Mouse (Mus musculus) adrenal gland (tissue): ENCODE data around the gene Sh3bp2.

Experiments
- intact Hi-C: fragments of 180-260 bp; cut with DNase I; formaldehyde crosslinking; loops from one replicate; pipeline ENCODE4 v1.15.1; 2025
- long read RNA-seq, 2 experiments: library from polyadenylated mRNA; unstranded; transcript quantifications; one replicate each; pipeline ENCODE4 v2.0.0; 2020; ENCODE audit warnings: borderline replicate concordance in 1 of 2; ENCODE audit not compliant: insufficient replicate concordance in 1 of 2

Gene Sh3bp2
- long read RNA-seq, experiment 1, partial matches to known transcripts = 0 of 1 reads
- long read RNA-seq, experiment 1, other reads (novel, unspliced or antisense) = 1 of 1 reads
- long read RNA-seq, experiment 2, partial matches to known transcripts = 0 of 1 reads
- long read RNA-seq, experiment 2, other reads (novel, unspliced or antisense) = 1 of 1 reads

DNA sequence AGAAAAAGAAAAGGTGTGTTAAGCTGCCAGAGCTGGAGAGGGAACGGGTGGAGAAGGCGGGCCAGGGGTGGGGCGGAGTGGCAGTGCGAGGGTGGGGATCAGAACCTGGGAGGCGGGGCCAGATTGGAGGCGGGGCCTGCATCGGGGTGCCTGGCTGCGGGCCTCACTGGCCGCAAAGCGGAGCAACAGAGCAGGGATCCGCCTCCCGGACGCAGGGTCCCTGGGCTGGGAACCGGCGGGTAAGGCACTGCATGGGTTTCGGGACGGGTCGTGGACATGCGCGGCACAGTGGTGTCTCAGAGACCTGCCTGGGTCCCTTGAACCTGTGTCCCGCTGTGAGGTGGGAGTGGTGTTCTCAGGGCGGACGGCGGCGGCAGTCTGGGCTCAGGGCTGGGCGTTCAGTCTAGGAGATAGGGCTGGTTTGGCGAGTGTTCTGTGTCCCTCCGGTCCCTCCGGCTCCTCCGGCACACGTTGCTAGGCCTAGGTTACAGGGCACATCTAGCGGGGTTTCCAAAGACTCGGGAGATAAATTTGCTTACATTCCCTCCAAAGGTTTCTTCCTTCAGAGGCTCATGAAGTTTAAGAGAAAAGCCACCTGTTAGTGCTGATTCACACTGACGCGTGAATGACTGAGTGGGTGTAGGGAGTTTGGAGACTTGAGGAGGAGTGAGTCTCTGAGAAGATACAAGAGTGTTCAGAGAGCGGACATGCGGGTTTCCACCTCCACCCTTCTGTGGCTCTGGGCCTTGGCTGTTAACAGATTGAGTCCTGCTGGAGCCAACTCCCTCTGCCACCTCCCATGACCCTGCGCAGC is at the start of gene Sh3bp2:
Gene Sh3bp2, plus strand, starts transcription at position 176 of the 814 bp plus-strand sequence.
- intact Hi-C loops = no loop called here

DNA sequence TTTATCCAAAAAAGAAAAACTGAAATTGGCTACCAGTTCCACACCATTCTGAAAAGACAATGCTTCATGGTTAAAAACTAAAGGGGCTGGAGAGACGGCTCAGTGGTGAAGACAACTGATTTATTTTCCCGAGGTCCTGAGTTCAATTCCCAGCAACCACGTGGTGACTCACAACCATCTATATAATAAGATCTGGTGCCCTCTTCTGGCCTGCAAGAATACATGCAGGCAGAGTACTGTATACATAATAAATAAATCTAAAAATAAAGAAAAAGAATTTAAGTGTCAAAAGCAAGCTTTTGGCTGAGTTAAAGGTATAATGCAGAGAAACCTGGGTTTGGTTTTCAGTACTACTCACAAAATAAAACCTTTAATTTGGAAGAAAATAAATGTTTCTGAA is 44.7 kb upstream of the Sh3bp2 start:
- intact Hi-C loops = no loop called here

DNA sequence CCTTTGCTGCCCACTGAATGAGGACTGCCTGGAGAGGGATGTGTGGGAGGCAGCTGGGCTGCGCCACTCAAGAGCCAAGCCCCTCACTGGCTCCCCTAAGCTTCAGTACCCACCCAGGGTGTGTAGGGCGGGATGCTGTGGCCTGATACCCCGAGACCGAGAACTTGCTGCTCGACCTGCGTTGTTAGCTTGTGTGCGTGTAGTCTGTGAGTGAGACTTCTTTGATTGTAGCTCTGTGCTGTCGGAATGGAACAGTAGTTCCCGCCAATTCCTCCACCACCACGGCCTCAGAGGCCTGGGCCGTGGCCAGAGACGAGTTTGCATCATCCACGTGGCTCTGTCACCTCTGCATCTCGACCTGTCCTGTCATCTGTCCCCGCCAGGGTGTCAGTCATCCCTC is 39.9 kb upstream of the Sh3bp2 start:
- intact Hi-C loops = no loop called here

DNA sequence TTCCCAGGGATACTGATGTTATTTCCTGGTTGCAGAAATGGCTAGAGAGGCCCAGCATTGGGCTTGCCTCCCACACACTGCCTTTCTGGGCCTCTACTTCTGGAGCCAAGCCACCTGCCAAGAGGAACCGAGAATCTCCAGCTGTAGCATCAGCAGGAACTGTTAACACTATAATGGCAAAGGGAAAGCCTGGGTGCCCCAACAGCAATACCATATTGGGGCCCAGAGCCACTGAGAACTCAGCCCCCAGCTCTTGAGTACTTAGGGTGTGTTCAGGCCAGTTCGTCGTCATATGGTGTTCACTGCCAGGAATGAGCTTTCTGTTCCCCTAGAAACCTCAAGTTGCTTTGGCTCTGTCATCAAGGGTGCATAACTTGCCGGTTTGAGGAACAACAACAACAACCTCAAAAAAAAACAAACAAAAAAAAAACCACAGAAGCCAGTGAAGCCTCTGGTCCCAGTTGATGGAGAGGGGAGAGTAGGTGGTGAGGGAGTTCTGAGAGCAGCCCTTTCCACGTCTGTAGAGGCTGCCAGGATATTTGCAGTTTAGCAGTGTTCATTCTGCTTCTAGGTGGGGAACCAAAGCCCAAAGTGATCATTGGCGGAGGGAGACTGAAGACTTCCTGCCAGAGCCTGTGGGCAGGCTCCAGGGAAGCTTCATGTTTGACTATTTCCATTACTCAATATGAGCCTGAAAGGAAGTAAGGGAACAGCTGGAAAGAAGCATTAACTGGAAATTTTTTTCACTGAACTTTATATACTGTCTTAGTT is 38.1 kb upstream of the Sh3bp2 start:
- intact Hi-C loops = no loop called here

DNA sequence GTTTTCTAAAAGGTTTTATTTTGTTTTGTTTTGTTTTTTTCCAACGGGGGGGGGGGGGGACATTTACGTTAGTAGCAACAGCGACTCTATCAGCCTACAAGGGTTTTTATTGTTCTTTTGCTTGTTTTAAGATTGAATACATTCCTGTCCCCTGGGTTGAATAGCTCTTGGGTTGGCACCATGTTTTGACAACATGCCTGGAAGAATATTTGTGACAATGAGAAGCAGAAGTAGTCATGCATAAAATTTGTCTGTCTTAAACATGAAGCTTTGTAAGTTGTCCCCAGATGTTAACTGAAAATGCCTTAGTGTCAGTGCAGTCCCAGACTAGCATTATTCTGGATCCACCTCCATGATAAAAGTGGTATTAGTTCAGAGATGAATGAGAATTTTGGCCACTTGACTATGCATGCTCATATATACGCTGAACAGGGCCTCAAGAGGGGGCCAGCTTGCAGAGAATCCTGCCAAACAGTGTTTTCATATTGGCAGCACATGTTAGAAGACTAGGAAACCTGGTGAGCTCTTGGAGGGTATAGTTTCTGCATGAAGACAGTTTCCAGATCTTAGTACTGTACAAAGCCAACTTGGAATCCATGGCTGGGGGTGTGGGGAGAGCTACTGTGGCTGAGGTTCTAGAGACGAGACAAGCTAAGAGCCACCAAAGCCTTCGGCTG is 36.8 kb upstream of the Sh3bp2 start:
- intact Hi-C loops = no loop called here

DNA sequence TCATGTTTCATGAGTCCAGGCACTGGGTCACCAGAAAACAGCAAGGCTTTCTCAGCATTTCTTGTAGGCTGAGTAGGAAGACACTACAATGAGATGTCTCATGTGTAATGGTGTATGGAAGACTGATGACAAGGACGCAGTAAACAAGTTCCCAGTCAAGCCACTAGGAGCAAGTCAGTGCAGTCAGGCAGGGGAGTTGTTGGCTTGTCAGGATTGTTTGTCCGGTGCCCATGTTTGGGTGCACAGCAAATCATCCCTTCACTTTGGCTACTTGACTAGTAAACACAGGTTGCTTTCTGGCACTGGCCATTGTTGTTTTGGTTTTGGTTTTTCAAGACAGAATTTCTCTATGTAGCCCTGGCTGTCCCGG is 36.2 kb upstream of the Sh3bp2 start:
- intact Hi-C loops = no loop called here

DNA sequence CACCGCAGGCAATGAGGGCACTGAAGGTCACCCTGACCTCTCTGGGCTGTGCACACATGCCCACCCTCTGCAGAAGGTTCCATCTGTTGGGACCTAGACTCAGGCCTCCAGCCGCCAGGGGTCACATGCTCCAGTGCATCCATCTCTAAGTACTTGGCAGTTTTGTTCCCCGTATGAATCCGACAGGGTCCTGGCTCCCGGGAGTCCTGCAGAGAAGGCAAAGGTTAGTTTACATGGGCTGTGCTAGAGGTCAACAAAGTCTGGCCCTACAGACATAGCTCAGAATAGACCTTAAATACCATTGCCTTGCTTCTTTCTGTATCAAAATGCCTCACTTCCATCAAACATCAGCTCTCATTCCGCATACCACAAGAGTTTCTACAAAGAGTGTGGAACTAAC is 28.9 kb upstream of the Sh3bp2 start:
- intact Hi-C loops = no loop called here

DNA sequence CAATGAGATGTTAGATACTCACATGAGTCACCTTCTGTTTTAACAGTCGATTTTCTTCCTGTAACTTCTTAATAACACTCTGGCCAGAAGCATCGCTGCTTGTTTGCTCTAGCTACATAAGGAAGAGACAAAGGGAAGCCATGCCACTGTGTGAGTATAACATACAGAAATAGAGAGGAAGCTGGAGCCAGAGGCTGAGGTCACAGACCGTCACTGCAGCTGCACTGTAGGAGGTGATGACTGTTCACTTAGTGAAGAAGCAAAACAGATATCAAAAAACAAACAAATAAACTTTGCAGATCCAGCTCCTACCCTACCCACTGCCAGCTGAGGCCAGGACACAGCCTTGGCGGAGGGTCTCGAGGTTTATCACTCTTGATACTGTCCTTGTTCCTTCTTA is 24.8 kb upstream of the Sh3bp2 start:
- intact Hi-C loops = no loop called here

DNA sequence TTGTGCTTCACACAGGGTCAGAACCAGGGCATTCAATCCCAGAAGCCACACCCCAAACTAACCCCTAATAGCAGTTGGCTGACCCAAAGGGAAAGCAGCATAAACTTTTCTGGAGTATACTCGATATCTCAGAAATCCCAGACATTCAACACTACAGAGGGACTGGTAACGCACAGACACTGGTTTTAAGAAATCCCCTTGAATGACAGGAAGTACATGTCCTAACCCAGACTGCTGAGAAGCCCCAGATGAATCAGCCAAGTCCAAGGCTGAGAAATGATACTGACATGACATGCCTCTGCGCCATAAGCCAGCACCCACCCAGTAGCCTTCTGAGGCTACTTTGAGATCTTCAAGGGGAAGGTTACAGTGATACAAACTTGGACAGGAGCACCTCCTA is 24.1 kb upstream of the Sh3bp2 start:
- intact Hi-C loops = no loop called here

DNA sequence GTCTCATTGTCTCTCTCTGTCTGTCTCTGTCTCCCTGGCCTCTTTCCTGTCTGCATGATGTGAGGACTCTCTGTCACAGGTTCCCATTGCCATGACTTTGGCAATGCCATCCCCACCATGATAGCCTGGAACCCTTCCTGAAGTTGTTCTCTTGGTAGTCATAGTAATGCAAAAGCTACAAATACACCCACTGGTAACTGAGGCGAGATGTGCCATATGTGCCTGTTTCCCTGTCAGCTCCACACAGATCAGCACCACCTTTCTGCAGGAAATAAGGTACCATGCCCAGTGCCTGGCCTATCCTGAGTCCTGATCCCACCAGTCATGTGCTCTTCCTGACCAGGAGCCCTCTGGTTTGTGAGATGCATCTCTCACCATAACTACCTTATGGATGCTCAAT is 23.2 kb upstream of the Sh3bp2 start:
- intact Hi-C loops = no loop called here

DNA sequence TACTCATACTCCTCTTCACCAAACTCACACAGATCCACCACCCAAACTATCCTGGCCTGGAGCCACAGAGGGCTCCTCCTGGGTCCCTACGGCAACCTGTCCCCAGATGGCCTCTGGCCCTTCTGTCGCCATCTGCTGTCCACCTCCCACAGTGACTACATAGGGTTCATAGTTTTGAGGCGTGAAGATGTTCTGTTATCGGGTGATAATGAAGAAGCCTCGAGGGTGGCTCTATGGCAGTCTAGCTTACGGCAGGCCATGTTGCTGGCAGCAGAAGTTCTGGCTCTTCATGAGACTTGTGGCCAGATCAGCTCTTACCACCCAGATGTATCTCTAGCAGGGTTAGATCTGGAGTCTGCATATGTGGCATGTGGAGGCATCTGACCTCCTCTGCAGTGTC is 22.8 kb upstream of the Sh3bp2 start:
- intact Hi-C loops = no loop called here

DNA sequence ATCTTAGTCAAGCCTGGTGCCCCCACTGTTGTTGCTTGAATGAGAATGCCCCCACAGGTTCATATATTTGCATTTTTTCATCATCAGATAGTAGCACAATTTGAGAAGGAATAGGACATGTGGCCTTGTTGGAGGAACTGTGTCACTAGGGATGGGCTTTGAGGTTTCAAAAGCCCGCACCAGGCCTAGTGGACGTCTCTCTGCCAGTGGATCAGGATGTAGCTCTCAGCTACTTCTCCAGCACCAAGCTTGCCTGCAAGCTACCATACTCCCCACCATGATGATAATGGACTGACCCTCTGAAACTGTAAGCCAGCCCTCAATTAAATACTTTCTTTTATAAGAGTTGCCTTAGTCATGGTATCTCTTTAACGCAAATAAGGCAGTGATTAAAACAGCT is 13.2 kb upstream of the Sh3bp2 start:
- intact Hi-C loops = no loop called here

DNA sequence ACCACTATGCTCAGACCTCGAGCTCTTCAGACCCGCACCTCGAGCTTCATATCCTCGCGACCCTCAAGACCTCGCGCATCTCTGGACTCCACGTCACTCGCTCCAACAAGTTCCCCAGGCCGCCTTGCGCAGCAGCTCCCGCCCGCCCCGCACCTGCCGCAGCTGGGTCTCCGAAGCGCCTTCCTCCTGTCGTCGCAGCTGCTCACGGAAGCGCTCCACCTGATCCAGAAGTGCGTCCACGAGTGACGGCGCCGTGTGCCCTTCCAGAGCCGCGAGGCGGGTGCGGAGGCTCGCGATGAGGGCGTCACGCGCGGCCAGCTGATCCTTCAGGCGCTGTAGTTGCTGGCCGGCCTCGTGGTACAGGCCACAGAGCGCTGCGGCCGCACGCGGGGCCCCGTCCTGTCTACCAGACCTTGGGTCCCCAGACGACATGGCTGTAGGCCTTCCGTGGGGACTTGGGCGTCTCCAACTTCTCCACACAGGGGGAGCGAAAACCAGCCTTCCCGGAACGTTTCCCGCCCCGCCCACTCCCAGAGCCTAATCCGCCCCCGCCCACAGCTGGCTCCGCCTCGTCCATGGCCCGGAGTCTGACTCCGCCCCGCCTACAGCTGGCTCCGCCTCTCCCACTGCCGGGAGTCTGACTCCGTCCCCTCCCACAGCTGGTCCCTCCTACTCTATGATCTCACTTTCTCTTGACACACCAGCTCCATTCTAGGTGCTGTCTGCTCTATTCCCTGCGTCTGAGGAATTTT is 12.0 kb upstream of the Sh3bp2 start, which contains the start of gene Tnip2:
Gene Tnip2, minus strand, starts transcription at position 526 of the 752 bp plus-strand sequence.
- intact Hi-C loops = no loop called here

DNA sequence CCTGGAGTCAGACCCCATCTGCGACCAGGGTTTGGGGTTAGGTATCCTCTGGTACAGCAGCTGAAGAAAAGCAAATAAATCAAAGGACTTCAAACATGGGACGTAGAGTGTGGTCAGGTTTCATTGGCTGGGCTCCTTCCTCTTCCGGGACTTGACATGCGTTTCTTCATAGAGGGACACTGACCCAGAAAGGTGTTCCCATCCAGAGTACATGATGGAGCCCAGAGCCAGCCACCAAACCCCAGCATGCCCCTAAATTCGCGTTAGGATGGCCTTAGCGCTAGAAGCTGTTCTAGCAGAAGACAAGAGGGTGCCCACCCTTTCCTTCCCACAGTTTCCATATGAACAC is 11.4 kb upstream of the Sh3bp2 start:
- intact Hi-C loops = no loop called here

DNA sequence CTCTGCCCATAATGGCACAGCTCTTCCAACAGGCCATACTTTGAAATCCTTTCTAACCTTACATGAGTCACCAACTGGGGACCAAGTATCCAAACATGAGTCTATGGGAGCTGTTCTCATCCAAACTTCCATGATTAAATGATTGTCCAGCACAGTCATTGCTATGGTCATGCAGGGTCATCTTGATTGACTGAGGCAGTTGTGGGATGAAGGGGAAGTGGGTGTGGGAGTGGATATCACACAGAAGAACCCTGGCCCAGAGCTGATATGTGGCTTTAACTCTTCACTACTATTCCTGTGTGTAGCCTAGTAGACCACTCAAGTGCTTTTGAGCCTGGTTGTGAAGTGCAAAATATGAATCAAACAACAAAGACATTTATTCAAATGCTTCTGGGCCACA is 10.5 kb upstream of the Sh3bp2 start:
- intact Hi-C loops = loop anchor here (5.0 kb wide), 2 partner anchors 67 to 122 kb away; partner anchors contain the start of gene Mfsd10

DNA sequence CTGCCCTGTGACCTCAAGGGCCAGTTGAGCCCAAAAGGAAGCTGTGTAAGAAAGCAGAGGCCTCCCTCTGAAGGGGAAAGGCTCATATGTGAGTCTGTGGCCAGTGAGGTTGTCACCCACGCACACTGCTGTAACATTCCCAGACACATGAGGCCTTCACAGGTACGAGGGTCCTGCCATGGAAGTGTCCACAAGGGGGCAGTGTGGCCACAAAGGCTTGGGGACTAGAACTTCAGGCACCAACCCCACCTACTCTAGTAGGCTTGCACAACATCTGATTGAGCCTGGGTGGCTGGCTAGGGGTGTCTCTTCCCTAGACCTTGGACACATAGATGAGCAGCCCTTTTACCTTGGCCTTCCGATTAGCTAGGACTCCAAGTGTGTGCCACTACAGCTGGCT is 7.7 kb upstream of the Sh3bp2 start:
- intact Hi-C loops = loop anchor here (5.0 kb wide), 2 partner anchors 64 to 119 kb away; partner anchors contain the start of gene Mfsd10

DNA sequence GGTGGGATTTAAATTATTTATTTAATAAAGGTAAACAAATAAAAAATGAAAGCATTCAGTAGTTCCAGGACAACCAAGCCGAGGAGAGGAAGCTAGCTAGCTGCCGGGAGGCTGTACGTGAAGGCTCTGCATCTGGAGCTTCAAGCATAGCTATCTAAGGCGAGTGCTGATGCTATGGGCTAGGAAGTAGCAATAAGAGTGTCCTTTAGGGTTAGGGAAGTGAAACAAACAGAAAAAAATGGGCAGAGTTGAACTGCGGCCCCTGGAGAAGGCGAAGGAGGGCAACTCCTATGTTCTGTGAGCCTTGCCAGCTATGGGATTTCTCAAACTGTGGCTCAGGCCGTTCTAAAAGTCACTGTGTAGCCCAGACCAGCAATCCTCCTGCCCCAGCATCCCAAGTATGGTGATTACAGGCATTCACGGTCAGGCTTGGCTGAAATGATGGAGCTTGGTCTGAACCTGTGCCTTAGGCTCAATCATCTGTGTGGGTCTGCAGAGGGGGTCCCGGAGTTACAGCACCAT is 6.2 kb upstream of the Sh3bp2 start:
- intact Hi-C loops = loop anchor here (5.0 kb wide), 2 partner anchors 63 to 118 kb away; partner anchors contain the start of gene Mfsd10

DNA sequence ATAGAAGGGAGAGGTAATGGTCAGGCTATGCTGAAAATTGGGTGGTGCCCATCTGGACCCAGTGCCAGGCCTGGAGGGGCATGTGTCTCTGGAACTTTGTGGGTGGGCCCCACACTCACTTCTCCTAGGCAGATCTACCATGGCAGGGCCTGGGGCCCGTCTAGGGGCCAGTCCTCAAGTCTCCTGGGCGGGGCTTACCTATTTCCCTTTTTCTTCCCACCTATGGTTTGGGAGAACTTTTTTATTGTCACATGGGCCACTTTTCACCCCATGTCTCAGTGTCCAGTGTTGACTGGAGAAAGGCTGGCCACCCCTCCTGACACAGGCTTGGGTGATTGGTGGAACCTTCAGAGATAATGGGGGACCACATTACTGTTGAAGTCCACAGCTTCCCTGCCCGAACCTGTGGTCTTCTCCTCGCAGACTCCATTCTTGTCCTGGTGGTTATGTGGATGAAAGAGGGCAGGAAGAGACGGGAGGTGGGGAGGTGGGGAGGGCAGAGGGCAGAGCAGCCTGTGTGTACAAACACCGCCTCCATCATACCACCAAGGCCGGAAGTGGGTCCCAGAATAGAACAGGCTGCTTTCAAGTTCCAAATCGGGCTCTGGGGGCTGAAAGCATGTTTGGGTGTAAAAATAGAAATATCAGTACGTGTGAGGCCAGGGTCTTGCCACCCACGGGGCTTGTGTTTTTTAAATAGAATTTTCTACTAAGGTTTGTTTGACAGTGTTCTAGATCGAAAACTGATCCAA is 5.0 kb upstream of the Sh3bp2 start:
- intact Hi-C loops = no loop called here

DNA sequence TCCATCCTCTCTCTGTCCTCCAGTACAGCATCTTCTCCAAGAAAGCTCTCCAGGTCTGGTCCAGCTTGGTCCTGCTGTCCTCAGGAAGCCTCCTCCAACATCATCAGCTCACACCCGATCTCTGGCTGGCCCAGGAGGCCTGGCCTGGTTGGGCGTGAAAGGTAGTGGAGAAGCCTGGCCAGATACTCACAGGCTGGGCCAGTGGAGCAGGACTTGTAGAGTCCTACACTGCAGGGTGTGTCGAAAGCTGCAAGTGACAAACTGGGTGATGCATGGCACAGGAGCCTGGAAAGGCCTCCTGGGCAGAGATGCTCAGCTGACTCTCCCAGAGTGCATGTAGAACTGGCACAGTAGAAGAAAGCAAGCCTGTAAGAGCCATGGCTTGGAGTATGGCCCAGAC is 4.3 kb upstream of the Sh3bp2 start:
- intact Hi-C loops = no loop called here

DNA sequence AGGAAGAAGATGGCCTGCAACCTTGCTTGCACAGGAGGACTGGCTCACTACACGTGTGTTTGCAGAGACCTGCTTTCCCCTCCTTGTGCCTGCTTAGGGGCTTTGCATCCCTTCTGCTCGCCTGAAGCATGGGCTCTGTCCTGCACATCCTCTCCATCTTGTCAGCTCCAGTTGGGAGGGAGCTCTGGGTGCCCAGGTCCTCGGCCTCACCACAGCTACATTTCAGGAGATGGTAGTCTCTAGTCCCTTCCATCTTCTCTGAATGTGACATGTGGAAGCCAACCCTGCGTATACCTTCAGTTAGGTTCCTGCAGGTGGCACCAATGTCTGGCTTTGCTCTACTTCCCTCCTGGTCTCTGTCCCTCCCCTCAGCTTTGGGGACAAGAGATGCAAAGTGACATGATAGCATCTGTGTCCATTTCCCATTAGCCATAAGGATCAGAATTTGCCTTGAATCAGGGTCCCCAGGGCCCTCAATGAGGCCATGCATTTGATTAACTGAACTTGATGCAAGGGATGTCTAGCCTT is 1.6 kb upstream of the Sh3bp2 start:
- intact Hi-C loops = no loop called here
